Mouse (Mus musculus) layer of hippocampus, adult 18-20 months (tissue): ENCODE measurements around the gene Baz2a. TPM values are rescaled to one million over a fixed set of nuclear protein-coding genes. Genes with fewer than 3 reads are reported as not detected.

Source experiments
- DNase-seq, 2 experiments: peaks; one replicate each; pipeline ENCODE4 v3.0.0; 2022; ENCODE audit warnings: low spot score in 2 of 2
- microRNA-seq, 2 experiments: library from miRNA; unstranded; fragments of <30 nt; microRNA quantifications; one replicate each; pipeline ENCODE4 v1.2.0; 2021
- total RNA-seq, 2 experiments: library from RNA; stranded (reverse); gene quantifications; 2 replicates each; pipeline ENCODE4 v1.2.3; 2021

Gene Baz2a
- total RNA-seq, 2 experiments from 2014 or later, result 39.6 to 41.9 TPM

DNA sequence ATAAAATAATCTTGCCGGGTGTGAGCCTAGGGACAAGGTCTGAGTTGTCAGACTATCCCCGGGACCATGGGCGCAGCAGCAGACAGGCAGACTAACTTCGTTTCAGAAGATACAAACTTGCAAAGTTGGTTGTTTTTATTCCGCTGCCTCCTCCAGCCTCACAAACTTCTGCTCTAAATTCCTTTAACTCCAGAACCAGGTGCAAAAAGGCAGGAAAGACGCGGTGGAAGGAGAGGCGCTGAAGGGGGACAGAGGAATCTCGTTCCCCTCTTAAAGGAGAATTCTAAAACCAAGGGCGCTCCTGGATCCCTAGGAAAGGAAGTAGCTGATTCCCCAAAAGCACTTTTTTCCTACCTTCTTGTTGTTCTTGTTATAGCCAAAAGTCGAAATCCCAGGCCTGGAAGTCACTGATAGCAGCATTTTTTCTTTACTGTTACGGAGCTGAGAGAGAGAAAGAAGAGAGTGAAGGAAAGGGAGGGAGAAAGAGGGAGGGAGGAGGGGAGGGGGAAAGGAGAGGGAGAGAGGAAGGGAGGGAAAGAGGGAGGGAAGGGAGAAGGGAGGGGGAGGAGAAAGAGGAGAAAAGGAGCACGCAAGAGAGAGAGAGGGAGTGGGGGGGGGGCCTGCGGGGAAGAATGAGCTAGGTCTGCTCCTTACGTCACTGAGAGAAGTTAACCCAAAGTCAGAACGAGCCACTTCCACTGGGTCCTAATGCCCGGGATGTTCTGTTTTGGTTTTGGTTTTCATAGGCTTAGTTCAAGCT lies 84.8 kb downstream of the Baz2a start:
- peak; percentile 29 to 76 for DNase-seq

DNA sequence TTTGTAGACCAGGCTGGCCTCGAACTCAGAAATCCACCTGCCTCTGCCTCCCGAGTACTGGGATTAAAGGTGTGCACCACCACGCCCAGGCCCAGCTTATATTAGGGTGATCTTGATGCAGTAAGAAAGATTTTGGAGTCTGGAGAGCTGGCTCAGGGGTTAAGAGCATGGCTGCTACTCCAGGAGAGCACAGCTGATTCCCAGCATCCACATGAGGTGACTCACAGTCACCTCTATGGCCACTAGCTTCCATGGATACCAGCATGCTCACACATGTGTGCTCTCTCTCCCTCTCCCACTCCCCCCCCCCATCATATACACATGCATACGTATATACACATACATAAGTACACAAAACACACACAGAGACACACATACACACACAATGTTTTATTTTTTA lies 85.9 kb downstream of the Baz2a start:
- DNase-seq, result no peak

Small RNA genes within 50 kb of the gene (microRNA-seq; reads per million reads assigned to microRNA genes)
- 19.7 to 20.2 reads per million in 2 experiments for gene Mir677

Other genes starting within 250 kb of the Baz2a start
- gene Rdh19, start 241.6 kb upstream of the Baz2a start, total RNA-seq, result not detected
- not detected for gene Rdh16f2, start 225.1 kb upstream of the Baz2a start, total RNA-seq
- not detected for gene Rdh7, start 202.8 kb upstream of the Baz2a start, total RNA-seq
- not detected for gene Sdr9c7, start 193.1 kb upstream of the Baz2a start, total RNA-seq
- not detected for gene Hsd17b6, start 84.0 kb upstream of the Baz2a start, total RNA-seq
- gene Prim1, start 76.4 kb upstream of the Baz2a start, total RNA-seq, result 1 to 10 TPM; 6.8 to 7.4 TPM
- 100 to 1,000 TPM; 338 to 356 TPM for gene Naca, start 56.0 kb upstream of the Baz2a start, total RNA-seq
- gene Ptges3, start 32.6 kb upstream of the Baz2a start, total RNA-seq, result 100 to 1,000 TPM; 146 to 153 TPM
- gene Atp5b, start 8.3 kb upstream of the Baz2a start, total RNA-seq, result 1,000 to 10,000 TPM; 1,726 to 1,851 TPM
- gene Rbms2, start 88.7 kb downstream of the Baz2a start, total RNA-seq, result 10 to 100 TPM; 12.9 to 15.3 TPM
- 10 to 100 TPM; 19.6 to 19.7 TPM for gene Gls2, start 102.9 kb downstream of the Baz2a start, total RNA-seq
- gene Spryd4, start 120.2 kb downstream of the Baz2a start, total RNA-seq, result 10 to 100 TPM; 10.1 to 10.2 TPM
- not detected for gene Mip, start 134.3 kb downstream of the Baz2a start, total RNA-seq
- 1 to 10 TPM; 4.1 to 4.6 TPM for gene Timeless, start 140.5 kb downstream of the Baz2a start, total RNA-seq
- not detected for gene Apon, start 162.5 kb downstream of the Baz2a start, total RNA-seq
- gene Apof, start 177.1 kb downstream of the Baz2a start, total RNA-seq, result not detected
- 10 to 100 TPM; 32.0 to 32.1 TPM for gene Stat2, start 179.0 kb downstream of the Baz2a start, total RNA-seq
- gene Il23a, start 207.2 kb downstream of the Baz2a start, total RNA-seq, result not detected
- 10 to 100 TPM; 12.9 to 13.2 TPM for gene Pan2, start 211.8 kb downstream of the Baz2a start, total RNA-seq
- 10 to 100 TPM; 79.5 to 88.1 TPM for gene Cnpy2, start 230.9 kb downstream of the Baz2a start, total RNA-seq
- gene Cs, start 246.2 kb downstream of the Baz2a start, total RNA-seq, result 100 to 1,000 TPM; 227 to 229 TPM